Mouse (Mus musculus): ENCODE data around the gene Acss2. TPM values are rescaled to one million over a fixed set of nuclear protein-coding genes. Genes with fewer than 3 reads are reported as not detected.
A peak's percentile ranks its signal among the peaks of the same experiment; 100 is the strongest.
"Not testable (repeated sequence)": the region's sequence is repeated elsewhere in the genome, so short reads cannot be mapped to it uniquely, and the experiment has no call there.

The Acss2 gene
- polyA plus RNA-seq, 1 experiment from 2014 or later = 13.4 TPM

DNA sequence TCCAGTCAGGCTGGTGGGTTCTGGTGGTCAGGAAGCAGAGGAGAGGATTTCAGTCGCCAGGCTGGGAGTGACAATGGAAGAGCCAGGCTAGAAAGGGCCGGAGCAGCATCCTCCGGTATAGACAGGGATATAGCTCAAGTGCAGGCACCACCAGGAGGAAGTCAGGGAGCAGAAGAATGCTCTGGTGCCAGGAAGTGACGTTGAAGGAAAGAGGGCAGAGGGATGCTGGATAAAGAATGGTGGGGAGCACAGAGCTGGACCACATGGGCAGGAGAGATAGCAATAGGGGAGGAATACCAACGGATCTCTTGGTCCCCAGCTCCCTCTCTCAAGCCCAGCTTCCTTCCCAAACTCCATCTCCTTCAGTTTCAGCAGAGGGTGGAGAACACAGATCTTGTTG is 4.2 kb upstream of the Acss2 start:
- no peak for ATAC-seq (ENCODE audit: insufficient number of reproducible peaks, low FRiP score, low TSS enrichment, low read depth)
- no peaks in the 10 kb centered on the region for H3K9me3 ChIP-seq
- no peaks in the 10 kb centered on the region for H3K36me3 ChIP-seq
- WGBS = 62% methylated on average over 5 of the region's 5 CpGs
- H3K27me3 ChIP-seq = peaks cover 16% of the 10 kb centered on the region
- no peak overlapping the region for H3K9ac ChIP-seq
- H3K4me3 ChIP-seq = no peak overlapping the region
- H3K4me1 ChIP-seq = peaks cover 21% of the 10 kb centered on the region
- H3K4me2 ChIP-seq = no peak overlapping the region
- no peak overlapping the region for H3K27ac ChIP-seq

DNA sequence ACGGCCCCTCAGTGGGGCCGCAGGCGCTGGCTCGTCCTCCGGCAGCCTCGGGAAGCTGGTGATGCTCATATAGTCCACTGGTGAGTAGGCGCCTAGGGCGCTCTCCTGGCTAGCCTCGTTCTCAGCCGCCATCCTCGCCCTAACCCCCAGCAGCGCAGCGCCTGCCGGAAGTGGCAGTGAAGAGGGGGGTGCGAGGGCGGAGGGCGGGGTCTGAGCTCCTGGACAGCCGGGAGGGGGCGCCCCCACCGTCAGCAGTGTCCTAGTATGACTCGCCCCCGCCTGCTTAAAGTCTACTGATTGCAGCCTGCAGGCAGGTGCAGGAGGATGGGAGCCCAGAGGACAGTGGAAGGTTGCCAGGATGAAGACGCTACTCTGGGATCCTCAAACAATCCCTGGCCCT is 3.1 kb upstream of the Acss2 start:
- peaks cover 26% of the 10 kb centered on the region for H3K4me1 ChIP-seq
- peak overlapping the region; percentile 45 for H3K4me3 ChIP-seq
- H3K36me3 ChIP-seq = no peaks in the 10 kb centered on the region
- no peak for ATAC-seq (ENCODE audit: insufficient number of reproducible peaks, low FRiP score, low TSS enrichment, low read depth)
- WGBS = under 1% methylated on average over 22 of the region's 23 CpGs
- H3K27ac ChIP-seq = no peak overlapping the region
- no peaks in the 10 kb centered on the region for H3K9me3 ChIP-seq
- H3K27me3 ChIP-seq = peaks cover 16% of the 10 kb centered on the region
- H3K4me2 ChIP-seq = peak overlapping the region; percentile 78
- H3K9ac ChIP-seq = peak overlapping the region; percentile 37

DNA sequence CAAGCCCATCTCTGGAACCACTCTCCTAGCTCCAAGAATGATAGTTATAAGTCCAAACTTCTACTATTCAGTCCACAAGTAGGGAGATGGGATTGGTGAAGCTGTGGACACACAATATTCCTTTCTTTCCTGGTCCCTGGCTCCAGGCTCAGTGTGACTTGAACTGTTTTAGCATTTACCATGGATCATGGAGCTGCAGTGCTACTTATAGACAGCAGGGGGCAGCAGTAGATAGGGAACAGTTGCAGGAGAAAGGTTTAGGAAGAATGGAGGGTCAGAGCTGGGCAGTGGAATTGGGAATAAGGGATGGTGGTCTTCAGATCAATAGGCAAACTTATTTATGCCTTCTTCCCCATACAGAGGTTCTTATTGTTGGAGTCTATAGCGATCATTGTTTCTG is 1.8 kb upstream of the Acss2 start:
- no peaks in the 10 kb centered on the region for H3K9me3 ChIP-seq
- H3K4me1 ChIP-seq = peaks cover 26% of the 10 kb centered on the region
- H3K9ac ChIP-seq = no peak overlapping the region
- H3K4me3 ChIP-seq = no peak overlapping the region
- 10% methylated on average over 1 of the region's 1 CpGs for WGBS
- H3K27ac ChIP-seq = no peak overlapping the region
- no peak overlapping the region for H3K4me2 ChIP-seq
- H3K36me3 ChIP-seq = no peaks in the 10 kb centered on the region
- no peak for ATAC-seq (ENCODE audit: insufficient number of reproducible peaks, low FRiP score, low TSS enrichment, low read depth)
- H3K27me3 ChIP-seq = peaks cover 16% of the 10 kb centered on the region

DNA sequence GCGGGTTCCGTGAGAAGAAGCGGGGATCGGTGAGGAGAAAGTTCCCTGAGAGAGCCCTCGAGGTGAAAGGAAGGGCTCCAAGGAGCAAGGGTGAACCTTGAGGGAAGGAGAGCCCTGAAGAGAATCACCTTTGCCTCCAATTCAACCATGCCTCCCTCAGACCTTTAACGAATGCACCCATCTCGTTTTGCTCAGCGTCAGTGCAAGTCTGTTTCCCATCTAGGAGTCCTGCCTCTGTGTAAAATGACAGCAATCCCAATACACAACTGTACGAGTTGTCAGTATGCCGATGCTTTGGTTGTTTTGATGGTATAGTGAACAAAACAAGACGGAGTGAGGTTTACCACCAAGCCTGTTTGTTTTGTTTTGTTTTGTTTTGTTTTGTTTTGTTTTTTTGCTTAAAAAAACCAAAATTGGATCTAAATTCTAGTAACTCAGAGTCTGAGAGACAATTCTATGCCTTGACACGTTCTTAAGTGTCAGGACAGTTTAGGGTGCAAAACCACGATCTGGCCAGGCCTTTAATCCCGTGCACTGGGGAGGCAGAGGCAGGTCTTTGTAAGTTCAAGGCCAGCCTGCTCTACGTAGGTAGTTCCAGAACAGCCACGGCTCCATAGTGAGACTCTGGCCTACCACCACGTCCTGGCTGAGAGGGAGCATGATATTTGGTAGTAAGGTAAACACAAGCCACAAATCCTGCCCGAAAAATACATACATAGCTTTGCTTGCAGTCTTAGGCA is 953 bp downstream of the Acss2 start:
- whole genome bisulfite sequencing = 25% methylated on average over 18 of the region's 18 CpGs
- Histone ChIP-seq H3K4me2 (peak overlapping the region; percentile 72), H3K36me3 (no peaks in the 10 kb centered on the region), H3K9me3 (no peaks in the 10 kb centered on the region), H3K4me3 (peak overlapping the region; percentile 69), H3K27ac (peak overlapping the region; percentile 71), H3K27me3 (peaks cover 11% of the 10 kb centered on the region), H3K9ac (peak overlapping the region; percentile 45), H3K4me1 (peaks cover 24% of the 10 kb centered on the region)
- no peak for ATAC-seq (ENCODE audit: insufficient number of reproducible peaks, low FRiP score, low TSS enrichment, low read depth)

DNA sequence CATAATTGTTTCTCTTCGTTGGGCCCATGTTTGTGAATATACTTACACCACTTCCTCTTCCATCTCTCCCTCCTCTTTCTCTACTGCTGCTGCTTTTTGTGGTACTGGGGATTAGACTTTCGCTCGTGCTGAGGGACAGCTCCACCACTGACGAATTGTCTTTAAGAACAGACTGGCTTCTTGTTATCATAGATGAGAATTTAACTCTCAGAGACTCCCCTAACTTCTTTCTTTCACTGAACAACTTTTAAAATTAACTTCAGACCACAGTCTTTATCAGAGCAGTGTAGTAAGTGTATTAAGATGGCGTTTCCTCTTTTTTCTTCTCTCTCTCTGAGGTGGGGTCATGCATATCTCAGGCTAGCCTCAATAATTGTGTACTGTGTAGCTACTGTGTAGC is 6.0 kb downstream of the Acss2 start:
- 62% methylated on average over 5 of the region's 5 CpGs for WGBS
- no peaks in the 10 kb centered on the region for H3K9me3 ChIP-seq
- H3K4me3 ChIP-seq = no peak overlapping the region
- H3K4me1 ChIP-seq = peaks cover 3% of the 10 kb centered on the region; the same call in 1 of the 2 replicates
- H3K4me2 ChIP-seq = no peak overlapping the region
- ATAC-seq (ENCODE audit: insufficient number of reproducible peaks, low FRiP score, low TSS enrichment, low read depth) = no peak
- no peak overlapping the region for H3K9ac ChIP-seq
- no peaks in the 10 kb centered on the region for H3K27me3 ChIP-seq
- no peaks in the 10 kb centered on the region for H3K36me3 ChIP-seq
- H3K27ac ChIP-seq = no peak overlapping the region

DNA sequence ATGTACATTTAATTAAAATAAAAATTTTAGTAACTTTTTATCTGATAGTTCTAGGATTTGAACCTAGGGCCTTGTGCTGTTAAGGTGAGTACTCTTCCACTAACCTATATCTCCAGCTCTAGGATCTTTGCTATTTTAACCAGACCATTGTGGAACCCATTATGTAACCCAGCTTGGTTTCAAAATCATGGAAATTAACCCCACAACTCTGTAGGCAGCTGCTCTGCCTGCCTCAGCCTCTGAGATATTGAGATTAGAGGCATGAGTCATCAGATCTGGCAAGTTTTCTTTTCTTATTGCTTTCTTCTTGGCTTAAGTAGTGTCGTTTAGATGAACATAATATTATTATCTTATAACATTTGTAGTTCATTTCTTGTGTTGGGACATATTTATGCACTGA is 6.6 kb downstream of the Acss2 start:
- Histone ChIP-seq H3K36me3 (no peaks in the 10 kb centered on the region), H3K4me3 (no peak overlapping the region), H3K27ac (no peak overlapping the region), H3K4me1 (no peaks in the 10 kb centered on the region), H3K9ac (no peak overlapping the region), H3K9me3 (no peaks in the 10 kb centered on the region), H3K4me2 (no peak overlapping the region), H3K27me3 (no peaks in the 10 kb centered on the region)
- 41% methylated on average over 1 of the region's 1 CpGs for whole genome bisulfite sequencing
- ATAC-seq (ENCODE audit: insufficient number of reproducible peaks, low FRiP score, low TSS enrichment, low read depth) = no peak

DNA sequence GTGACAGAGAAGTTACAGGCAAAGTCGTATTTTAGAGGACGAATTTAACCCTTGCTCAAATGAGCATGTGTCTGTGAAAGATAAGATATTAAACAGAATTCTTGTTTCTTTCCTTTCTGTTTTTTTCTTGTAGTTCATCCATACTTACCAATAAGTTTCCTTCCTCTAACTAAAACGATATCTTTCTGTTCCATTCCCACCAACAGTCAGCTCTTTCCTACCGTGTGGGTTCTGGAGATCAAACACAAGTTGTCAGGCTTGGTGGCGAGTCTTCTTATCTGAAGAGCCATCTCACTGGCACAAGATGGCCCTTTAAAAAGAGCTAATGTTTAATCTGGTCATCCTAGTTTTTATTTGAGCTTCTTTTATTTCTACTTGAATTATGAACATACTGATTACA is 9.6 kb downstream of the Acss2 start:
- no peaks in the 10 kb centered on the region for H3K36me3 ChIP-seq
- ATAC-seq (ENCODE audit: insufficient number of reproducible peaks, low FRiP score, low TSS enrichment, low read depth) = no peak
- no peak overlapping the region for H3K4me2 ChIP-seq
- H3K9me3 ChIP-seq = no peaks in the 10 kb centered on the region
- H3K4me1 ChIP-seq = no peaks in the 10 kb centered on the region
- no peaks in the 10 kb centered on the region for H3K27me3 ChIP-seq
- H3K27ac ChIP-seq = no peak overlapping the region
- WGBS = 67% methylated on average over 5 of the region's 5 CpGs
- no peak overlapping the region for H3K9ac ChIP-seq
- no peak overlapping the region for H3K4me3 ChIP-seq

DNA sequence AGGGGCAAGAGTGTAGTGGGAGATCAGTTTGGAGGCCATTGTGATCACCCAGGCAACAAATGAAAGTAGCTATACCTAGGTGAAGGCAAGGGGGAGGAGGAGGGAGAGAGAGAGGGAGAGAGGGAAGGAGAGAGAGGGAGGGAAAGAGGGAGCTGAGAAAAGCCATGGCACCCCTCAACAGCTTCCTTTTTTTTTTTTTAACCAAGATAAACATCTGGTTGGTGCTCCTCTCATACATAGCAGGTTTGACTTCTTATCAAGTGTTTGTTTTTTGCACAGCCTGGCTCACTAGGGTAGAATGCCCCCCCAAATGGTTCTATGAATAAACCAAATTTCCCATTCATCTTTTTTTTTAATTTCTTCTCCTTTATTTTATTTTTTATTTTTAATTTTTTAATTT is 18.5 kb downstream of the Acss2 start:
- Histone ChIP-seq H3K9me3 (no peaks in the 10 kb centered on the region), H3K4me1 (no peaks in the 10 kb centered on the region), H3K9ac (no peak overlapping the region), H3K27me3 (no peaks in the 10 kb centered on the region), H3K4me2 (no peak overlapping the region), H3K36me3 (no peaks in the 10 kb centered on the region), H3K4me3 (no peak overlapping the region), H3K27ac (no peak overlapping the region)
- ATAC-seq (ENCODE audit: insufficient number of reproducible peaks, low FRiP score, low TSS enrichment, low read depth) = no peak

DNA sequence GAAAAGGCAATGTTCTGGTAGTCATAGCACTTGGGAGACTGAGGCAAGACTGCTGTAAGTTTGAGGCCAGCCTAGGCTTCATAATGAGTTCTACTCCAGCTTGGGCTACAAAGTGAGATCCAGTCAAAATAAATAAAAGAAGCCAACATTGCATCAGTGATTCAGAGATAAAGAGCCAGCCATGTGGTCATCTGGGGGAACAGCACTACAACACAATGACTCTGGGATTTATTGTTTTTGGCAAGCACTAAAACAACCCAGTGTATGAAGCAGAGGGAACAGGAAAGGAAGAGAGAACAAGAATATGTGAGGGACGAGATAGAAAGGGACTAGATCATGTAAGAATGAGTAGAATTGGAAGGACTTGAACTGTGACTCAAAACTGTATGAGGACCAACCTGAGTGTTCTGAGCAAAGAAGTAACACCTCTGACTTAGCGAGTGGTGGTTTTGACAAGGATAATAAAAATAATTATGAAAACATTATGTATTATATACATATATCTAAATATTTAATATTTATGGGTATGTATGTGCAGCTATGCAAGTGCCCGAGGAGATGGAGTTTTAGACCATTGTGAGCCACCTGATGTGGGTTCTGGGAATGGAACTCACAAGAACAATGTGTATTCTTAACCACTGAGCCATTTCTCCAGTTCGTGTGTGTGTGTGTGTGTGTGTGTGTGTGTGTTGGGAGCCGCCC is 20.2 kb downstream of the Acss2 start:
- Histone ChIP-seq H3K9ac (no peak overlapping the region), H3K4me2 (no peak overlapping the region), H3K9me3 (no peaks in the 10 kb centered on the region), H3K4me3 (no peak overlapping the region), H3K27ac (no peak overlapping the region), H3K27me3 (no peaks in the 10 kb centered on the region), H3K36me3 (no peaks in the 10 kb centered on the region), H3K4me1 (no peaks in the 10 kb centered on the region)
- WGBS = 66% methylated on average over 5 of the region's 5 CpGs
- ATAC-seq (ENCODE audit: insufficient number of reproducible peaks, low FRiP score, low TSS enrichment, low read depth) = no peak

DNA sequence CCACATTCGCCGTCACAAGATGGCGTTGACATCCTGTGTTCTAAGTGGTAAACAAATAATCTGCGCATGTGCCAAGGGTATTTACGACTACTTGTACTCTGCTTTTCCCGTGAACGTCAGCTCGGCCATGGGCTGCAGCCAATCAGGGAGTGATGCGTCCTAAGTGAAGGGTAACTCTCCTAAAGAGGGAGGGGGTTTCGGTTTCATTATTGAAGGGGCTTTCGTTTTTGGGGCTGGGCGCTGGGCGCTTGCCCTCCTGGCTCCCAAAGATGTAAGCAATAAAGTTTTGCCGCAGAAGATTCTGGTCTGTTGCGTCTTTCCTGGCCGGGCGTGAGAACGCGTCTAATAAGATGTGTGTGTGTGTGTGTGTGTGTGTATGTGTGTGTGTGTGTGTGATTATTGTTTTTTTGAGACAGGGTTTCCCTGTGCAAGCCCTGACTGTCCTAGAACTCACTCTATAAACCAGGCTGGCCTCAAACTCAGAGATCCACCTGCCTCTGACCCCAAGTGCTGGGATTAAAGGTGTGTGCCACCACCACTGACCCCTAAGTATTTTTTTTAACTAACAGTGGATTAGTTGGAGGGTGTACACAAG is 20.8 kb downstream of the Acss2 start:
- ATAC-seq (ENCODE audit: insufficient number of reproducible peaks, low FRiP score, low TSS enrichment, low read depth); H3K27me3 ChIP-seq; H3K9ac ChIP-seq; H3K9me3 ChIP-seq; H3K36me3 ChIP-seq; H3K4me2 ChIP-seq; H3K4me1 ChIP-seq; H3K27ac ChIP-seq; H3K4me3 ChIP-seq: not testable (repeated sequence)
- WGBS = 77% methylated on average over 18 of the region's 19 CpGs

DNA sequence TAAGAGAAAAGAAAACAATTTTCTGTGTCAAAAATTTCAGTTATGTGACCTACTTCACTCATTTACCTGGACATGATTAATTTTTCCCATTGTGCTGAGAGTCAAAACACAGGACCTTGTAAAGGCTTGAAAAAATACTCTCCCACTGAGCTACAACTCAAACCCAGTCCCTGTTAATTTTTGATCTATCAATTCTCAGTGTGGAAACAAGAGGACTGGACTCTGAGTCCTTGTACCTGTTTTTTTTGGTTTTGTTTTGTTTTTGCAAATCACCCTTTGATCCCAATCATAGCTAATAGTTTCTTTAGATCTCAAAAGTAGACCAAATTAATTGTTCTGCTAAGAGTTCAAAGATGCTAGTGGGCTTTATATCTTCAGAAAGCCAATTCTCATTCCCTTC is 21.9 kb downstream of the Acss2 start:
- no peak for ATAC-seq (ENCODE audit: insufficient number of reproducible peaks, low FRiP score, low TSS enrichment, low read depth)
- H3K4me2 ChIP-seq = no peak overlapping the region
- H3K27me3 ChIP-seq = no peaks in the 10 kb centered on the region
- no peak overlapping the region for H3K4me3 ChIP-seq
- H3K9ac ChIP-seq = no peak overlapping the region
- no peaks in the 10 kb centered on the region for H3K36me3 ChIP-seq
- no peaks in the 10 kb centered on the region for H3K4me1 ChIP-seq
- H3K9me3 ChIP-seq = no peaks in the 10 kb centered on the region
- no peak overlapping the region for H3K27ac ChIP-seq

DNA sequence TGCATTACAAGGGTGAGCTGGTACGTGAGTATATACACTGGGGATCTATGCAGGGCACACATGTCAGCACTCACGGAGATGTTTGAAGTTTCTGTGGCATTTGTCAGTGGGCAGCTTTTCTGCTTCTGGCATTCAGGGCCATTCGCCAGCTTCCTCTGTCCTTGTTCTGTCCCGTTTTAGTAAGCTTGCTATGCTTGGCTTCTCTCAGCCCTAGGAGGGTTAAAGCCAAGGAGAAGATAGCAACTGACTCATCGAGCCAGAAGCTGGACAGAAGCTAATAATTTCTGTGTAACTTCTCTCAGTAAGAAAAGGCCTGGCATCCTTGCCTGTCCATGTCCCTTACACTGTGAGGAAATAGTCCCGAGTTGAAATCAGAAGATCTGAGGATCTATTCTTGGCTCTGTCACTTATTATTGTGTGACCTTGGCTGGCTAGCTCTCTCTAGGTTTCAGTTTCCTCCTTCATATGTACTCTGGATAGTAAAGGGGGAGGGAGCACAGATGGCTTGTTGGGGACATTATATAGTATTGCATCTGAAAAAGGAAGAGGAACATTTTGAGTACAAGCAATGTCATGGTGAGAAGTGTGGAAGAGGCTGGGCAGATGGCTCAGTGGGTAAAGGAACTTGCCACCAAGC is 23.2 kb downstream of the Acss2 start:
- Histone ChIP-seq H3K9me3 (no peaks in the 10 kb centered on the region), H3K27me3 (no peaks in the 10 kb centered on the region), H3K9ac (no peak overlapping the region), H3K4me1 (no peaks in the 10 kb centered on the region), H3K36me3 (no peaks in the 10 kb centered on the region), H3K4me2 (no peak overlapping the region), H3K4me3 (no peak overlapping the region), H3K27ac (no peak overlapping the region)
- no peak for ATAC-seq (ENCODE audit: insufficient number of reproducible peaks, low FRiP score, low TSS enrichment, low read depth)
- 66% methylated on average over 6 of the region's 6 CpGs for WGBS

Measured in limb, embryonic 15.5 days (tissue).